Mouse (Mus musculus) c-Kit-negative CD71-positive TER-119-positive erythroid progenitor cells, embryonic 14.5 days (primary cell): Measurements from ENCODE around the gene Il2rg.

Experiments used
- DNase-seq: peaks from one replicate; pipeline ENCODE4 v3.0.0-alpha.2; 2013; ENCODE audit warnings: low read depth, low spot score

Gene Il2rg

GRCm38 (mm10) chrX:101268025-101268754 is at the start of gene Il2rg:
Gene Il2rg, minus strand, starts transcription at chrX:101268255.
- no peak for DNase-seq

GRCm38 (mm10) chrX:101313625-101314359 is 45.7 kb upstream of the Il2rg start:
- no peak for DNase-seq

- no peak for DNase-seq
Observed at GRCm38 (mm10) chrX:101309299-101309698, 41.2 kb upstream of the Il2rg start.

- no peak for DNase-seq
Observed at GRCm38 (mm10) chrX:101304646-101305045, 36.6 kb upstream of the Il2rg start.

- DNase-seq: no peak
Observed at GRCm38 (mm10) chrX:101301654-101302053, 33.6 kb upstream of the Il2rg start.

GRCm38 (mm10) chrX:101300427-101301030 is 32.5 kb upstream of the Il2rg start:
- no peak for DNase-seq

GRCm38 (mm10) chrX:101299473-101300426 is 31.7 kb upstream of the Il2rg start:
- no peak for DNase-seq

- no peak for DNase-seq
Observed at GRCm38 (mm10) chrX:101299055-101299454, 31.0 kb upstream of the Il2rg start, which contains the start of gene Nlgn3. Gene Nlgn3, plus strand, starts transcription at chrX:101299168.

- DNase-seq: no peak
Observed at GRCm38 (mm10) chrX:101290111-101290510, 22.1 kb upstream of the Il2rg start.

- no peak for DNase-seq
Observed at GRCm38 (mm10) chrX:101289037-101289436, 21.0 kb upstream of the Il2rg start.

- DNase-seq: no peak
Observed at GRCm38 (mm10) chrX:101288432-101288831, 20.4 kb upstream of the Il2rg start.

GRCm38 (mm10) chrX:101287543-101287942 is 19.5 kb upstream of the Il2rg start:
- DNase-seq: peak; percentile 72

- DNase-seq: no peak
Observed at GRCm38 (mm10) chrX:101285953-101286670, 18.1 kb upstream of the Il2rg start.

GRCm38 (mm10) chrX:101285534-101285933 is 17.5 kb upstream of the Il2rg start:
- DNase-seq: peak; percentile 55

- no peak for DNase-seq
Observed at GRCm38 (mm10) chrX:101282813-101283212, 14.8 kb upstream of the Il2rg start.

GRCm38 (mm10) chrX:101273875-101274738 is 6.1 kb upstream of the Il2rg start, which contains the start of gene Med12:
Gene Med12, plus strand, starts transcription at chrX:101274030.
- peak; percentile 76 for DNase-seq

- no peak for DNase-seq
Observed at GRCm38 (mm10) chrX:101273410-101273809, 5.4 kb upstream of the Il2rg start.

GRCm38 (mm10) chrX:101268755-101269124 is 685 bp upstream of the Il2rg start, which contains the start of gene Gm20489:
Gene Gm20489, minus strand, starts transcription at chrX:101269023.
- DNase-seq: no peak

- DNase-seq: no peak
Observed at GRCm38 (mm10) chrX:101266631-101267030, 1.4 kb downstream of the Il2rg start.

- no peak for DNase-seq
Observed at GRCm38 (mm10) chrX:101263892-101264291, 4.2 kb downstream of the Il2rg start, which contains the start of gene Gm614. Gene Gm614, minus strand, starts transcription at chrX:101263992.
